Mouse (Mus musculus) limb, embryonic 11.5 days (tissue): ENCODE measurements around the gene Scgb3a1. TPM values are rescaled to one million over a fixed set of nuclear protein-coding genes. Genes with fewer than 3 reads are reported as not detected.
A peak's percentile ranks its signal among the peaks of the same experiment; 100 is the strongest.

ENCODE experiments used
- ATAC-seq: fragments of 200-750 bp; cut with Nextera tagmentation; 2 replicates; pipeline ENCODE4 v1.8.0; 2017; ENCODE audit warnings: low read depth; ENCODE audit not compliant: insufficient number of reproducible peaks, low FRiP score, low TSS enrichment
- DNase-seq: peaks from one replicate; pipeline ENCODE4 v3.0.0-alpha.2; 2015; ENCODE audit warnings: low spot score
- H3K27ac ChIP-seq: fragments of 300-500 bp; sonication (generic); replicated peaks from 2 replicates; pipeline ENCODE4 v1.5.1; 2014; ENCODE audit warnings: low read depth, mild to moderate bottlenecking, low read length
- H3K27me3 ChIP-seq: fragments of 300-500 bp; sonication (generic); 2 replicates; pipeline ENCODE4 v1.6.1; 2014; ENCODE audit warnings: mild to moderate bottlenecking, low read length, mixed read lengths; ENCODE audit not compliant: control insufficient read depth, insufficient read depth
- H3K36me3 ChIP-seq: fragments of 300-500 bp; sonication (generic); 2 replicates; pipeline ENCODE4 v1.6.1; 2014; ENCODE audit warnings: mild to moderate bottlenecking, low read length, moderate library complexity, mixed read lengths; ENCODE audit not compliant: control insufficient read depth, insufficient read depth
- H3K4me1 ChIP-seq: fragments of 300-500 bp; sonication (generic); 2 replicates; pipeline ENCODE4 v1.6.1; 2014; ENCODE audit warnings: low read length, mixed read lengths; ENCODE audit not compliant: control insufficient read depth, insufficient read depth
- H3K4me2 ChIP-seq: fragments of 300-500 bp; sonication (generic); 2 replicates; pipeline ENCODE4 v1.6.1; 2014; ENCODE audit warnings: low read depth, mild to moderate bottlenecking, moderate library complexity; ENCODE audit not compliant: severe bottlenecking
- H3K4me3 ChIP-seq: fragments of 300-500 bp; sonication (generic); 2 replicates; pipeline ENCODE4 v1.5.1; 2014; ENCODE audit warnings: low read depth, low read length
- H3K9ac ChIP-seq: fragments of 300-500 bp; sonication (generic); 2 replicates; pipeline ENCODE4 v1.6.1; 2014; ENCODE audit warnings: mild to moderate bottlenecking, low read length
- H3K9me3 ChIP-seq: fragments of 300-500 bp; sonication (generic); 2 replicates; pipeline ENCODE4 v1.6.1; 2016; ENCODE audit warnings: low read length; ENCODE audit not compliant: control insufficient read depth
- WGBS: fragments of 180-500 bp; shearing (Covaris S2); extraction: QIAGEN DNeasy Blood & Tissue Kit; methylation state at CpG from one replicate; pipeline ENCODE4 v1.1.7; 2014; 5-methylcytosine and 5-hydroxymethylcytosine counted together
- polyA plus RNA-seq: library from polyadenylated mRNA; unstranded; fragments of >200 nt; fragmentation: Nextera tagmentation; extraction: Ambion mirVana; gene quantifications from 2 replicates; pipeline ENCODE4 v1.2.1, GENCODE M21; 2014

The Scgb3a1 gene
- polyA plus RNA-seq, 1 experiment from 2014 or later, result not detected

DNA sequence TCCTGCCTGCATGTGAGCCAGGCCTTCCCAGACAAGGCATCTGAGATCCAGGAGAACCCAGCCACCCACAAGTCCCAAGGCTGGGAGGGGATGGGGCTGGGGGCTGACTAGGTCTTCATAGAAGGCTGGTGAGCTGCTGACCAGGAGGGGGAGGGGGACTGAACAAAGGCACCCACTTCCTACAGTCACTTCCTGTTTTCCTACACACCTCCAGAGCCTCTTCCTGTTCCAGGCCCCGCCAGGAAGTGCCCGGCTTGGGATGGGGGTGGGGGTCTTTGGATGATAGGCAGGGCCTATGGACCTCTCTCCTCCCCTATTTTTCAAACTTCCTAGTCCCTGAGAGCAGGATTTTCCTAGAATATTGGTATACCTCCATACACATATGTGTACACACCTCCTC is 31.2 kb upstream of the Scgb3a1 start:
- DNase-seq, result no peak
- no peak for ATAC-seq
- H3K4me3 ChIP-seq, result no peak overlapping the region
- H3K36me3 ChIP-seq, result no peaks in the 10 kb centered on the region
- peaks cover 43% of the 10 kb centered on the region for H3K27me3 ChIP-seq
- no peak overlapping the region for H3K4me2 ChIP-seq
- H3K9ac ChIP-seq, result no peak overlapping the region
- WGBS, result 100% methylated on average over 2 of the region's 2 CpGs
- H3K4me1 ChIP-seq, result no peaks in the 10 kb centered on the region
- H3K27ac ChIP-seq, result no peak overlapping the region
- H3K9me3 ChIP-seq, result no peaks in the 10 kb centered on the region

DNA sequence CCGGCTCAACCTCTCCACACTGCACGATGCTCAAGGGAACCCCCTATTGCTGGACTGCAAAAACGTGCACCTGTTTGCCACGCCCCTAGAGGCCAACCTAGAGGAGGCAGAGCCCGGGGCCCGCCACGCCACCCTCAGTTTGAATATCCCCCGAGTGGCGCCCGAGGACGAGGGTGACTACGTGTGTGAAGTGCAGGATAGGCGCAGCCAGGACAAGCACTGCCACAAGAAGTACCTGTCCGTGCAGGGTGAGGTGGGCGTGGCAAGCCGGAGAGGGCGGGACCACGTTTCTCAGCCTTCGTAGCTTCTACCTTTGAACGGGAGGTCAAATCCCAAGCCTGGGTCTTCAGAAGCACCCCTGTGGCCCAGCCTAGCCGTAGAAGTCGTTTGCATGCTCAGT is 29.3 kb upstream of the Scgb3a1 start:
- peaks cover 49% of the 10 kb centered on the region for H3K27me3 ChIP-seq
- WGBS, result 6% methylated on average over 22 of the region's 22 CpGs
- no peak overlapping the region for H3K9ac ChIP-seq
- no peaks in the 10 kb centered on the region for H3K9me3 ChIP-seq
- 0 out of 2 replicates have a peak overlapping the region, but pooled peaks have one; percentile 10 for H3K4me3 ChIP-seq
- no peaks in the 10 kb centered on the region for H3K4me1 ChIP-seq
- H3K36me3 ChIP-seq, result no peaks in the 10 kb centered on the region
- DNase-seq, result peak; percentile 34
- no peak overlapping the region for H3K27ac ChIP-seq
- no peak for ATAC-seq
- 0 out of 2 replicates have a peak overlapping the region, but pooled peaks have one; percentile 2 for H3K4me2 ChIP-seq

DNA sequence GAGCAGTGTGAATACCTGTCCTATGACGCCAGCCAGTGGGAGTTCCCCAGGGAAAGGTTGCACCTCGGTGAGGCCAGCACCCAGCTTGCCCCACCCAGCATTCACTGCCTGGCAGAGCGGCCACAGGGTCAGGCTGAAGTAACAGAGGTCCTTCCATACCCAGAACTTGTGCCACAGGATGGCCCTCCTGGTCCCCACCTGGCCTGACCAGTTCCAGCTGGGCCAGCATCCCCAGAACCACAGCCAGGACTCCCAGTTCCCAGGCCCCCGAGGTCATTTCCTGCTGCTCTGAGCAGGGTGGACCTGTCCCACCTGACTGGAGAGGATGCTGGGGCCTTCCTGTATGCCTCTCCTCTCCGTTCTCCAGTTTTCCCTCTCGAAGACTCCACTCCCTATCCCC is 27.7 kb upstream of the Scgb3a1 start:
- H3K4me1 ChIP-seq, result no peaks in the 10 kb centered on the region
- DNase-seq, result no peak
- H3K9me3 ChIP-seq, result no peaks in the 10 kb centered on the region
- no peak overlapping the region for H3K27ac ChIP-seq
- H3K27me3 ChIP-seq, result peaks cover 49% of the 10 kb centered on the region
- no peak overlapping the region for H3K4me3 ChIP-seq
- H3K4me2 ChIP-seq, result no peak overlapping the region
- no peak for ATAC-seq
- H3K9ac ChIP-seq, result no peak overlapping the region
- H3K36me3 ChIP-seq, result no peaks in the 10 kb centered on the region
- WGBS, result 62% methylated on average over 6 of the region's 6 CpGs

DNA sequence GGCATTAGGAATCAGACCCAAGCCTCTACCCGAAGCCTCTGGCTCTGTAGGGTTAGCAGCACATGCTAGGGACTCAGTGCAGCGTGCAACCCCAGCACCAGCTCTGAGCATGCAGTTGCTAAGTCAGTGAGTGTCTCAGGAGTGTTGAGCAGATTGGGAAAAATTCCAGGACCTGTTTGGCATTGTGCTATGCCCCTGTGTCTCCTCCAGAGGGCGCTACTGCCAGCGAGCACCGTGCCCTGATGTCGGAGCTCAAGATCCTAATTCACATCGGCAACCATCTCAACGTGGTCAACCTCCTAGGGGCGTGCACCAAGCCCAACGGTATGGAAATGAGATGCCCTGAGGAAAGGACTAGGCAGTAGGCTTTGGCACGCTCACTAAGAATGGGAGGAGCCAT is 27.0 kb upstream of the Scgb3a1 start:
- Histone ChIP-seq H3K9me3 (no peaks in the 10 kb centered on the region), H3K4me1 (no peaks in the 10 kb centered on the region), H3K4me3 (no peak overlapping the region), H3K27me3 (peaks cover 49% of the 10 kb centered on the region), H3K4me2 (no peak overlapping the region), H3K27ac (no peak overlapping the region), H3K9ac (no peak overlapping the region), H3K36me3 (no peaks in the 10 kb centered on the region)
- ATAC-seq (no peak), DNase-seq (peak; percentile 42)
- WGBS, result 4% methylated on average over 11 of the region's 11 CpGs

DNA sequence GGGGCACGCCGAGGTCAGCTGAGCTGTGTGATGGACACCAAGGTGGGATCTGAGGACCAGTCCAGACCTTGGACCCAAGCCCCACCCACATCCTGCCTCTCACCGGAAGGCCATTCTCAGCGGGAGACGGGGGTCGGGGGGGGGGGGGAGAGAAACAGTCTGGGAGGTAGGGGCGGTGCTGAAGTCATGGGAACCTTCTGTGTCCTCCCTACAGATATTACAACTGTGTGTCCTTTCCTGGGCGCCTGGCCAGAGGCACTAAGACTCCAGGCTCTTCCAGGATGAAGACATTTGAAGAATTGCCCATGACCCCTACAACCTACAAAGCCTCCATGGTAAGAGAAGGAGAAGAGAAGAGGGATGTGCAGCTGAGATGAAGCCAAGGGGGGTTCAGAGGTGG is 17.7 kb upstream of the Scgb3a1 start:
- 53% methylated on average over 7 of the region's 8 CpGs for WGBS
- DNase-seq (no peak), ATAC-seq (no peak)
- H3K9ac ChIP-seq, result no peak overlapping the region
- H3K36me3 ChIP-seq, result no peaks in the 10 kb centered on the region
- no peak overlapping the region for H3K4me2 ChIP-seq
- no peak overlapping the region for H3K27ac ChIP-seq
- no peaks in the 10 kb centered on the region for H3K4me1 ChIP-seq
- H3K4me3 ChIP-seq, result no peak overlapping the region
- H3K27me3 ChIP-seq, result no peaks in the 10 kb centered on the region
- no peaks in the 10 kb centered on the region for H3K9me3 ChIP-seq

DNA sequence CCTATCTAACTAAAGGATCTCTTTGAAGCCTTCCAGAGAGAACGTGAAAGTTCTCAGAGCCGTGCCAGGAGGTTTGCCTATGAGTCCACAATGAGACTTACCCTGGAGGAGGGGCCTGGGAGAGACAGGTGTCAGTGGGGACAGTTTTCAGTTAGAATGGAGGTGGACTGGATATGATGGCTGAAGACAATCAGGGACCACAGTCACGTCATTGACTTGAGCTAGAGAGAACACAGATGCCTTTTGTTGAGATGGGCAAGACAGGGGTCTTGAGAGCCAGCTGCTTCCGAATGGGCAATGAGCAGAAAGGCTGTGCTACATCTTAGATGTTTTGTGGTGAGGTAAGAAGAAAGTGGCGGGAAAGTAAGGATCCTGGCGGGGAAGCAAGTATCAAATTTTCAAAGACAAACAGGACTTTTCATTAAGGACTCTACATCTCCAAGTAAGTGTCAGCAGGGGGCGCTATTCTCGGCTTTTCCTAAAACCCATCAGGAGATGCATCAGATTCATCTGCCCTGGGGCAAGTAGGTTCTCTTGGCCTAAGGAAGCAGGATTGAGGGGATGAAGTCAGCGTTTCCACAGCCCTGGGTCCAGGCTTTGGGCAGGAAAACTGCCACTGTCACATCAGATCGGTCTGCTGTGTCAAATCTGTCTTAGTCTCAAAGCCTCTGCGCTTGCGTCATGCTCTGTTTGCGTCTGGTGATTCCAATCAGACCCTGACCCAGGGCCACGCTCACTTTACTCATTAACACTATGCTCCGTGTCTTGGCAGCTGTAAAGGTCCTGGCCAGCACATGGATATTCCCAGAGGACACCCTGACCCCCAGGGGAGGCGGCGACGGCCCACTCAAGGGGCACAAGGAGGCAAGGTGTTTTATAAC is 13.1 kb upstream of the Scgb3a1 start:
- no peaks in the 10 kb centered on the region for H3K4me1 ChIP-seq
- WGBS, result 56% methylated on average over 18 of the region's 18 CpGs
- H3K27ac ChIP-seq, result no peak overlapping the region
- peak; percentile 58 for DNase-seq
- no peak overlapping the region for H3K4me3 ChIP-seq
- no peak for ATAC-seq
- no peaks in the 10 kb centered on the region for H3K36me3 ChIP-seq
- no peaks in the 10 kb centered on the region for H3K9me3 ChIP-seq
- H3K27me3 ChIP-seq, result no peaks in the 10 kb centered on the region
- no peak overlapping the region for H3K4me2 ChIP-seq
- H3K9ac ChIP-seq, result no peak overlapping the region

DNA sequence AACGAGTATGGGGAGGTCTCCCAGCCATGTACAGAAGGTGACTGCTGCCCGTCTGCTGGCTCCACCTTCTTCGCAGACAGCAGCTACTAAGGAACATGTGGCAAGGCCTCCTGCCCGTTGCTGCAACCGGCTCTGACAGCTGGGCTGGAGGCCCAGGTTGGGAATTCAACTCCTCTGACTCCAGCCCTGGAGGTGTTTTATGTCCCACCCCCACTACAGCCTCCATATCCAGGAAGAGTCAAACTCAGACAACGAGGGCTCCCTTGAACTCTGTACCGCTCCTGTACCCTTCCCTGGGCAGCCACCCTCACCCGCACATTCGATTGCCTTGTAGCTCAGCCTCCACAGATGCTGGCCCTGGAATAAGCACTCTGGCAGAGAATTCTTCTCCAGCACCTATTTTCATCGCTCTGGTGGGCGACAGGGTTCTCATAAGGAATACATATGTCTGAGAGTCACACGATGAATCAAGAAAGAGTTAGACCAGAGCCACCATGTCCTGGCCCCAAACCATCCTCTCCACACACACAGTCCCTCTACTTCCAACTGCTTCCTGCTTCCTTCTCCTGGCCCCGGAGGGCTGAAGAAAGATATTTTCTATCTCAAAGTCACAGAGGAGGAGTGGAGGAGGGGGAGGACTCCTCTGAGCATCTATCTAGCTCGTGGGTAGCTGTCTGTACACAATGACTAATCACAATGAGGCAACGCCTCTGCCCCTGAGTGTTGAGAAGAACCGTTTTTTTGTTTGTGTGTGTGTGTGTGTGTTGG is 12.2 kb upstream of the Scgb3a1 start:
- Histone ChIP-seq H3K9ac (no peak overlapping the region), H3K4me3 (no peak overlapping the region), H3K4me2 (no peak overlapping the region), H3K27ac (no peak overlapping the region), H3K27me3 (no peaks in the 10 kb centered on the region), H3K9me3 (no peaks in the 10 kb centered on the region), H3K4me1 (no peaks in the 10 kb centered on the region), H3K36me3 (no peaks in the 10 kb centered on the region)
- ATAC-seq, result no peak
- DNase-seq, result no peak
- WGBS, result 67% methylated on average over 16 of the region's 16 CpGs

DNA sequence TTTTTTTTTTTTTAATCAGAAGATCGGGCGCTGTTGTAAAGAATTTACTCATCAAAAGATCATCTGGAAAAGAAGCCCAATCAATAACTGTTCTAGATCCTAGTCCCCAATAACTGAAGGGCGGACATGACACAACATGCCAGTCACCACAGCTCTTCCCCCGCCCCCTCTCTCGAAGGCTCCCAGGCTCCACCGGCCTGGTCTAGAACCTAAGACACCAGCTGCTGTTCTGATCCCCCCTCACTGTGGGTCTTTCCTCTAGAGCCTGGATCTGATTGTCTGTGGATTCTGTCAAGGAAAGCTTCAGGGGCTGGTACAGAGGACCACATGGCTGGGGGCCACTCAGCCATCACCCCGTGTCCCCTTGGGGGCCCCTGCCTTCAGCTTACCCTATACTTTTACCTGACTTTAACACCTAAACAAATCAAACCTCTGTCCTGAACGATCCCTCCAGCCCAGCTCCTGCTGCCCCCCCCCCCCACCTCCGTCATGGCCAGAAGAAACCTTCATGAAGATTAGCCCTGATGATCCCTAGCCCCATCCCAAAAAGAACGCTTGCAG is 11.6 kb upstream of the Scgb3a1 start:
- Histone ChIP-seq H3K4me2 (no peak overlapping the region), H3K27me3 (no peaks in the 10 kb centered on the region), H3K4me3 (no peak overlapping the region), H3K4me1 (no peaks in the 10 kb centered on the region), H3K9ac (no peak overlapping the region), H3K36me3 (no peaks in the 10 kb centered on the region), H3K27ac (no peak overlapping the region), H3K9me3 (no peaks in the 10 kb centered on the region)
- WGBS, result 83% methylated on average over 10 of the region's 10 CpGs
- ATAC-seq (no peak), DNase-seq (no peak)
